Mouse (Mus musculus) pancreas, adult 10 weeks (tissue): Measurements from ENCODE around the gene Sfxn4. TPM values are rescaled to one million over a fixed set of nuclear protein-coding genes. Genes with fewer than 3 reads are reported as not detected.

Experiments
- polyA plus RNA-seq: library from polyadenylated mRNA; stranded (reverse); fragments of 350-450 nt; fragmentation: Illumina TruSeq; extraction: RNeasy Lipid Tissue Mini Kit (QIAGEN cat#74804); gene quantifications from one replicate; pipeline ENCODE4 v1.2.3, GENCODE M21; 2015; ENCODE audit warnings: low read depth, low replicate concordance; ENCODE audit not compliant: insufficient read depth

Gene Sfxn4
- polyA plus RNA-seq = 1.5 TPM

GRCm38 (mm10) chr19:60860868-60861700 lies at the start of gene Sfxn4:
Gene Sfxn4, minus strand, starts transcription at chr19:60861479.

GRCm38 (mm10) chr19:60889714-60890315 lies 28.5 kb upstream of the Sfxn4 start, which contains the start of gene Grk5:
Gene Grk5, plus strand, starts transcription at chr19:60889749.

GRCm38 (mm10) chr19:60874064-60874694 lies 12.9 kb upstream of the Sfxn4 start, which contains the start of gene Prdx3:
Gene Prdx3, minus strand, starts transcription at chr19:60874556.

GRCm38 (mm10) chr19:60811098-60812035 lies 49.9 kb downstream of the Sfxn4 start, which contains the start of gene Fam45a:
Gene Fam45a, plus strand, starts transcription at chr19:60811585.

GRCm38 (mm10) chr19:60790551-60791161 lies 70.6 kb downstream of the Sfxn4 start, which contains the start of gene Eif3a:
Gene Eif3a, minus strand, starts transcription at chr19:60790658.

Other genes with a start within 250 kb of the Sfxn4 start
- gene Nanos1, start 105.5 kb downstream of the Sfxn4 start, polyA plus RNA-seq = 0.20 TPM
- gene Eif3a, start 70.8 kb downstream of the Sfxn4 start, polyA plus RNA-seq = 51.6 TPM
- gene Fam45a, start 49.9 kb downstream of the Sfxn4 start, polyA plus RNA-seq = 5.9 TPM
- gene Prdx3, start 13.1 kb upstream of the Sfxn4 start, polyA plus RNA-seq = 15.9 TPM
- gene Grk5, start 28.3 kb upstream of the Sfxn4 start, polyA plus RNA-seq = 5.2 TPM